Mouse (Mus musculus): ENCODE measurements around the gene Cdx4. TPM values are rescaled to one million over a fixed set of nuclear protein-coding genes. Genes with fewer than 3 reads are reported as not detected.
A peak's percentile ranks its signal among the peaks of the same experiment; 100 is the strongest.

The Cdx4 gene
- polyA plus RNA-seq, 1 experiment from 2014 or later: not detected

DNA sequence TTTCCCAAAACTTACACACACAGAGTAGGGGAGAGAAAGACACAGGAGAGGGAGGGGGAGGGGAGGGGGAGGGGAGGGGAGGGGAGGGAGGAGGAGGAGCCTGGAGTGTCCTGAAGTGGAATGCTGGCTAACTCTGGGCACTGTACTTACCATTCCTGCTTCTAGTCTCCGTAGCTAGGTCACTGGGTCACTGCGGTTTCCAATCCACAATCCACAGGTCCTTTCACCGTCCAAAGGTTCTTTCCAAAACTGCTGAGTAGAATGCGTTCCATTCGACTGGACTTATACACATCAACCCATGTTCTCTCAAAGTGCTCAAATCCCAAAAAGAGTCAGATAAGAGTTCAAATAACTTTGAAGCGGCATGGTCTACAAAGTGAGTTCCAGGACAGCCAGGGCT is 7.1 kb upstream of the Cdx4 start:
- H3K4me1 ChIP-seq (ENCODE audit: control insufficient read depth, insufficient read depth, low read length): no peaks in the 10 kb centered on the region
- H3K27me3 ChIP-seq (ENCODE audit: control insufficient read depth, insufficient read depth, low read length): peaks cover 27% of the 10 kb centered on the region
- H3K9ac ChIP-seq (ENCODE audit: low read length): no peak overlapping the region
- no peaks in the 10 kb centered on the region for H3K9me3 ChIP-seq (ENCODE audit: control insufficient read depth, low read length)
- H3K36me3 ChIP-seq (ENCODE audit: control insufficient read depth, insufficient read depth, low read length): no peaks in the 10 kb centered on the region
- H3K4me3 ChIP-seq (ENCODE audit: low read depth, low read length): no peak overlapping the region
- WGBS: 87% methylated on average over 6 of the region's 6 CpGs
- DNase-seq (ENCODE audit: low spot score, missing footprints): no peak
- no peak overlapping the region for H3K4me2 ChIP-seq
- no peak for ATAC-seq (ENCODE audit: low FRiP score)
- H3K27ac ChIP-seq (ENCODE audit: low read depth, low read length): no peak overlapping the region

DNA sequence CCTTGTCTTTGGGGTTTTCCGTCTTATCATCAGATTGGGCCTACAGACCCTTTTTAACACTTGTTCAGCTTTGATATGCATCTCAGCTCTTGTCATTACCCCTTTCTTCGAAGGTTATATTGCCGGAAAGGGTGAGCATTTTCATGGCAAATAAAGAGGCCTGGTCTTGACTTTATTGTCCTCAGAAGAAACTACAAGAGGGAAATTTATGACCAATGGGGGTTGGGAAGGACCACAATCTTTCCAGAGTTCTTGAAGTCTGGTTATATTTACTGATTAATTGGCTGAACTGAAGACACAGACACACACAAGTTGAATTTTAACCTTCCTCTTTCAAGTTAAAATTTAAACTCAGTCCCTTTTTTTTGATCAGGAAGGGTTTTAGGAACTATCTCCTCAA is 4.7 kb downstream of the Cdx4 start:
- H3K36me3 ChIP-seq (ENCODE audit: control insufficient read depth, insufficient read depth, low read length): no peaks in the 10 kb centered on the region
- peaks cover 62% of the 10 kb centered on the region for H3K27me3 ChIP-seq (ENCODE audit: control insufficient read depth, insufficient read depth, low read length)
- WGBS: 79% methylated on average over 3 of the region's 3 CpGs
- H3K9me3 ChIP-seq (ENCODE audit: control insufficient read depth, low read length): no peaks in the 10 kb centered on the region
- H3K4me2 ChIP-seq: no peak overlapping the region
- no peaks in the 10 kb centered on the region for H3K4me1 ChIP-seq (ENCODE audit: control insufficient read depth, insufficient read depth, low read length)
- H3K9ac ChIP-seq (ENCODE audit: low read length): no peak overlapping the region
- DNase-seq (ENCODE audit: low spot score, missing footprints) (no peak), ATAC-seq (ENCODE audit: low FRiP score) (no peak)
- H3K4me3 ChIP-seq (ENCODE audit: low read depth, low read length): no peak overlapping the region
- H3K27ac ChIP-seq (ENCODE audit: low read depth, low read length): no peak overlapping the region

DNA sequence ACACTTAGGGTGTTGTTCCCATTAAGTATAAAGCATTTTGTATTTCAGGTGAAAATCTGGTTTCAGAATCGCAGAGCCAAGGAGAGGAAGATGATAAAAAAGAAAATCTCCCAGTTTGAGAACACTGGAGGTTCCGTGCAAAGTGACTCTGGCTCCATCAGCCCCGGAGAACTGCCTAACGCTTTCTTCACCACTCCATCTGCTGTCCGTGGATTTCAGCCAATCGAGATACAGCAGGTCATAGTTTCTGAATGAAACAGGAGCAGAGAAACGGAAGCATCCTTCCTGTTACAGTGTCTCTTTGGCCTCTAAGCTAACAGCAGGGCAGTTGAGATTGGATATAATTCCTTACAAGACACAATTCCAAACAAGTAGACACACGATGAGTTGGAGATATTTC is 8.2 kb downstream of the Cdx4 start:
- H3K4me3 ChIP-seq (ENCODE audit: low read depth, low read length): no peak overlapping the region
- H3K27me3 ChIP-seq (ENCODE audit: control insufficient read depth, insufficient read depth, low read length): peaks cover 47% of the 10 kb centered on the region
- H3K36me3 ChIP-seq (ENCODE audit: control insufficient read depth, insufficient read depth, low read length): no peaks in the 10 kb centered on the region
- H3K9me3 ChIP-seq (ENCODE audit: control insufficient read depth, low read length): no peaks in the 10 kb centered on the region
- H3K4me2 ChIP-seq: no peak overlapping the region
- ATAC-seq (ENCODE audit: low FRiP score): no peak
- no peaks in the 10 kb centered on the region for H3K4me1 ChIP-seq (ENCODE audit: control insufficient read depth, insufficient read depth, low read length)
- WGBS: 71% methylated on average over 8 of the region's 8 CpGs
- no peak overlapping the region for H3K27ac ChIP-seq (ENCODE audit: low read depth, low read length)
- DNase-seq (ENCODE audit: low spot score, missing footprints): no peak
- no peak overlapping the region for H3K9ac ChIP-seq (ENCODE audit: low read length)

DNA sequence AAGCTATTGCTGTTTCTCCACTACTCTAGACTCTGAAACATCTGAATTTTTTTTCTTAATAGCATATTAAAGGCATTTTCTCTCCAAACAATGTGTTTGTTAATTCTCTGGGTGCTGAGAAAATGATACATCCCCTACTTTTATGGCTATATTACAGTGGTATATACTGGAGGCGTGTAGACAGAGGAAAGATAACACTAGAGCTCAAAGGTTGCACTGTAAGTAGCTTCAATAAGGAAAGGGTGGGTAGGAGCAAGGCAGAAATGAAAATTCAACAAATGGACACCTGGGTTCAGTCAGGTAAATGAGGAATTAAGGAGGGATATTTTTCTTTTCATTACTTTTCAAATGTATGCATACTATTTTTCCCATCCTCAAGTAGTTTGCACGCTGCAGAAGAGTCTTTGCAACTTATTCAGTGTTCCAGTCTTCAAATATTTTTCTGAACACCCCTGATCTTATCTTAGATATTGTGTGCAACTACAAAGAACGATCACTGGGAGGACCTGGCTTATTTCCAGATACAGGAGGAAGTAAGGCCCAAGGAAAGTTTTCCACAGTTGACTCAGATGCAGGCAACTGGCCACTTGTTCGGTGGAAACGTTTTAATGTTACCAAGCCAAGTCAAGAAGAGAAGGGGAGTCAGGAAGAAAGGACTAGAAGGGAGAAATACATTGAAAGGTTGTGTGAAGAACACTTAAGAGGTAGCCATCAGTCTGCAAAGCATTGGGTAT is 10.1 kb downstream of the Cdx4 start:
- H3K36me3 ChIP-seq (ENCODE audit: control insufficient read depth, insufficient read depth, low read length): no peaks in the 10 kb centered on the region
- H3K27me3 ChIP-seq (ENCODE audit: control insufficient read depth, insufficient read depth, low read length): peaks cover 40% of the 10 kb centered on the region
- H3K9me3 ChIP-seq (ENCODE audit: control insufficient read depth, low read length): no peaks in the 10 kb centered on the region
- H3K4me2 ChIP-seq: no peak overlapping the region
- no peak overlapping the region for H3K9ac ChIP-seq (ENCODE audit: low read length)
- no peak overlapping the region for H3K4me3 ChIP-seq (ENCODE audit: low read depth, low read length)
- WGBS: 73% methylated on average over 5 of the region's 5 CpGs
- no peak for DNase-seq (ENCODE audit: low spot score, missing footprints)
- ATAC-seq (ENCODE audit: low FRiP score): no peak
- no peak overlapping the region for H3K27ac ChIP-seq (ENCODE audit: low read depth, low read length)
- H3K4me1 ChIP-seq (ENCODE audit: control insufficient read depth, insufficient read depth, low read length): no peaks in the 10 kb centered on the region

DNA sequence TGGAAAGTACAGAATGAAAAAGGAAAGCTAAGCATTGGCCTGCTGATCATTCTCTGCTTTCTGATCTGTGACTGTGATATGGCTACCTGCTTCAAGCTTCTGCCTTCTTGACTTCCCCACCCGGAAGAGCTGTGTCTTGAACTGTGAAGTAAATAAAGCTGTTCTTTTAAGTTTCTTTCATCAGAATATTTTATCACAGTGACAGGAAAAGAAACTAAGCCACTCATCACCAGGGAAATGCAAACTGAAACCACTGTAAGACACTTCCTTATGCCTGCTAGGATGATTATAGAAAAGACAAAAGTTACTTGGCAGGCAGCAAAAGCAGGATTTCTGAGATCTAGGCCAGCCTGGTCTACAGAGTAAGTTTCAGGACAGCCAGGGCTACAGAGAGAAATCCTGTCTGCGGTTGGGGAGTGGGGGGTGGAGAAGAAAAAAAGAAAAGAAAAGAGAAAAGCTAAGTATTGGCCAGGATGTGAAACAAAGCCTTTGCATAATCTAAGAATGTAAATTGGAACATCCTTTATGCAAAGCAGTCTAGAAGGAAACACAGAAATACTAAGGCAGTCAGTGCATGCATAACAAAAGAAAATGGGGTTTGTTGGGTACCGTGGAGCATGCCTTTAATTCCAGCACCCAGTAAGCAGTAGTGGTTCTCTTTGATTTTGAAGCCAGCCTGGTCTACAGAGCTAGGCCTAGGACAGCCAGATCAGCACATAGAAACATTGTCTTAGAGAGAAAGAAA is 20.3 kb downstream of the Cdx4 start:
- Histone ChIP-seq H3K4me2 (no peak overlapping the region), H3K9ac (ENCODE audit: low read length) (no peak overlapping the region), H3K27me3 (ENCODE audit: control insufficient read depth, insufficient read depth, low read length) (peaks cover 17% of the 10 kb centered on the region), H3K4me3 (ENCODE audit: low read depth, low read length) (no peak overlapping the region), H3K4me1 (ENCODE audit: control insufficient read depth, insufficient read depth, low read length) (no peaks in the 10 kb centered on the region), H3K9me3 (ENCODE audit: control insufficient read depth, low read length) (no peaks in the 10 kb centered on the region), H3K36me3 (ENCODE audit: control insufficient read depth, insufficient read depth, low read length) (no peaks in the 10 kb centered on the region), H3K27ac (ENCODE audit: low read depth, low read length) (no peak overlapping the region)
- DNase-seq (ENCODE audit: low spot score, missing footprints) (no peak), ATAC-seq (ENCODE audit: low FRiP score) (no peak)
- WGBS: 63% methylated on average over 3 of the region's 3 CpGs

DNA sequence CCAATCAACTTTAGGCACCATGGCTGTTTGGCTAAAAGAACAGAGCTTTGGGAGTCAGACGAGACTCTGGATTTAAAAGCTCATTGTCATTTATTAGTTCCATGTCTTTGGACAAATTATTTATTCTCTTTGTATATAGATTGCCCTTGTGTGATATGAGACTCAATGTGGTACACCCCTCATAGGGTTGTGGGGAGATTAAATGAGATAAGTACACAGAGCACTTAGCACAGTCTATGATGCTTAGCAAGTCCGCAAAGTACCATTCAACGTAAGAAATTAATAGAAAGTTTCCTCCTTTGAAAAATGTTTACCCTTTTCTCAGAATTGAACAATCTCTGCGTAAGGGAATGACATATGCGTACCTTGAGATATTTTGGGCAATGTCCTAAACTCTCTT is 34.6 kb downstream of the Cdx4 start:
- 56% methylated on average over 5 of the region's 5 CpGs for WGBS
- ATAC-seq (ENCODE audit: low FRiP score): peak; percentile 61
- DNase-seq (ENCODE audit: low spot score, missing footprints): no peak
- H3K27me3 ChIP-seq (ENCODE audit: control insufficient read depth, insufficient read depth, low read length): peaks cover 46% of the 10 kb centered on the region
- no peaks in the 10 kb centered on the region for H3K4me1 ChIP-seq (ENCODE audit: control insufficient read depth, insufficient read depth, low read length)
- H3K9me3 ChIP-seq (ENCODE audit: control insufficient read depth, low read length): no peaks in the 10 kb centered on the region
- no peaks in the 10 kb centered on the region for H3K36me3 ChIP-seq (ENCODE audit: control insufficient read depth, insufficient read depth, low read length)
- H3K27ac ChIP-seq (ENCODE audit: low read depth, low read length): no peak overlapping the region
- no peak overlapping the region; the same call in 1 of the 2 replicates for H3K9ac ChIP-seq (ENCODE audit: low read length)
- peak overlapping the region; percentile 32 for H3K4me2 ChIP-seq
- H3K4me3 ChIP-seq (ENCODE audit: low read depth, low read length): peak overlapping the region; percentile 55

DNA sequence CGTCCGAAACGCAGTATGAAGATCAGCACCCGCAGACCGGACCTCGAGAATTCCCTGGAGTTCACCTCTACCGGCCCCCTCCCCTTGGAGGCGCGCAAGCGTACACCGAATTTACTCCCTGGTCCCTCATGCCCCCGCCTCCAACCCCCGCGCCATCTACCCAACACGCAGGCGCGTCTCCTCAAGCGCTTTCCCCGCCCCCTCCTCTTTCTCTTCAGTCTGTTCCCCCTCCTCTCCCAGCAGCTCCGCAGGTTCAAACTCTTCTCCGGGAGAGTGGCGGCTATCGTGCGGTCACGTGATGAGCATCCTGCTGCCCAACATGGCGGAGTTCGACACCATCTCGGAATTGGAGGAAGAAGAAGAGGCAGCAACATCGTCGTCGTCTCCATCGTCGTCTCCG is 35.1 kb downstream of the Cdx4 start, which contains the start of gene Chic1:
Gene Chic1, plus strand, starts transcription at position 190 of the 400 bp plus-strand sequence.
- 16% methylated on average over 34 of the region's 34 CpGs for WGBS
- Histone ChIP-seq H3K4me3 (ENCODE audit: low read depth, low read length) (peak within 1 kb of the TSS; percentile 55), H3K9me3 (ENCODE audit: control insufficient read depth, low read length) (no peaks in the 10 kb centered on the region), H3K36me3 (ENCODE audit: control insufficient read depth, insufficient read depth, low read length) (no peaks in the 10 kb centered on the region), H3K4me2 (peak within 1 kb of the TSS; percentile 37), H3K27ac (ENCODE audit: low read depth, low read length) (no peak within 1 kb of the TSS), H3K27me3 (ENCODE audit: control insufficient read depth, insufficient read depth, low read length) (peaks cover 48% of the 10 kb centered on the region), H3K4me1 (ENCODE audit: control insufficient read depth, insufficient read depth, low read length) (no peaks in the 10 kb centered on the region), H3K9ac (ENCODE audit: low read length) (peak within 1 kb of the TSS; percentile 68)
- ATAC-seq (ENCODE audit: low FRiP score) (peak; percentile 97), DNase-seq (ENCODE audit: low spot score, missing footprints) (peak; percentile 95)

DNA sequence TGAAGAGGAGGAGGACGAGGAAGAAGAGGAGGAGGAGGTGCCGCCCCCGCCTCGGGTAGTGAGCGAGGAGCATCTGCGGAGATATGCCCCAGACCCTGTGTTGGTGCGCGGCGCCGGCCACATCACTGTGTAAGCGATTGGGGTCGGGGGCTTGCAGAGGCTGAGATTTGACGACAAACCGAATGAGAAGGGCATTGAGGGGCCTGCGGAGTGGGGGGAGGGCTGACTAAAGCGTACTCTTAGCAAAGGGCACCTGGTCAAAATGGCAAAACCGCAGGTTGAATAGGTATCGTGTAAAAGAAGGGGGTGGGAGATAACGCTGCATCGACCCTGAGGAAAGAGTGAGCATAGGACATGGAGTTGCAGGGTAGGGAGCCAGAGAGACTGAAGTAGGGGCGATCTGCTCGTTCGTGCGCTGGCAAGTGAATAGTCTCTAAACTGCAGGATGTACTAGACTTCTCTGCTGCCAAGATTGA is 35.6 kb downstream of the Cdx4 start:
- H3K4me3 ChIP-seq (ENCODE audit: low read depth, low read length): peak overlapping the region; percentile 55
- H3K27me3 ChIP-seq (ENCODE audit: control insufficient read depth, insufficient read depth, low read length): peaks cover 48% of the 10 kb centered on the region
- no peaks in the 10 kb centered on the region for H3K9me3 ChIP-seq (ENCODE audit: control insufficient read depth, low read length)
- DNase-seq (ENCODE audit: low spot score, missing footprints): peak; percentile 91
- 16% methylated on average over 24 of the region's 24 CpGs for WGBS
- H3K9ac ChIP-seq (ENCODE audit: low read length): peak overlapping the region; percentile 68
- H3K4me2 ChIP-seq: peak overlapping the region; percentile 37
- H3K4me1 ChIP-seq (ENCODE audit: control insufficient read depth, insufficient read depth, low read length): no peaks in the 10 kb centered on the region
- no peak overlapping the region for H3K27ac ChIP-seq (ENCODE audit: low read depth, low read length)
- no peaks in the 10 kb centered on the region for H3K36me3 ChIP-seq (ENCODE audit: control insufficient read depth, insufficient read depth, low read length)
- ATAC-seq (ENCODE audit: low FRiP score): peak; percentile 83

DNA sequence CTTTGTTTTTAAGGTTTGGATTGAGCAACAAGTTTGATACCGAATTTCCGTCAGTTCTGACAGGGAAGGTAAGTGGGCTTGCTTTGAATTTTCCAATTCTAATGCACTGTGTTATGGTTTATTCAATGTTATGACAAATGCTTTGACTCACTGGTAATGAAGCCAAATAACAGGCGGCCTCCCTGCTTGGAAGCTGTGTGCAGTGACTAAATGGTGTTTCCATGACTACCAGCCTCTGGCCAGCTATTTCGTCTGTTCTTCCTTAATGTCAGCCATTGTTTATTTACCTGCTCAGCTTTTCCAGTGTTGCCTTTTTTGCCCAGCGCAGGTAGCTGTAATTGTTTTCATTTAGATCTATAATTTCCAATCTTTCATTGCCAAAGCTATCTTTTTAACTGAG is 45.0 kb downstream of the Cdx4 start:
- no peak overlapping the region for H3K9ac ChIP-seq (ENCODE audit: low read length)
- no peak overlapping the region for H3K4me2 ChIP-seq
- H3K4me3 ChIP-seq (ENCODE audit: low read depth, low read length): no peak overlapping the region
- 57% methylated on average over 5 of the region's 5 CpGs for WGBS
- H3K27me3 ChIP-seq (ENCODE audit: control insufficient read depth, insufficient read depth, low read length): peaks cover 23% of the 10 kb centered on the region
- H3K36me3 ChIP-seq (ENCODE audit: control insufficient read depth, insufficient read depth, low read length): no peaks in the 10 kb centered on the region
- H3K9me3 ChIP-seq (ENCODE audit: control insufficient read depth, low read length): no peaks in the 10 kb centered on the region
- no peak for ATAC-seq (ENCODE audit: low FRiP score)
- H3K4me1 ChIP-seq (ENCODE audit: control insufficient read depth, insufficient read depth, low read length): no peaks in the 10 kb centered on the region
- no peak overlapping the region for H3K27ac ChIP-seq (ENCODE audit: low read depth, low read length)
- DNase-seq (ENCODE audit: low spot score, missing footprints): no peak
